Mouse (Mus musculus): ENCODE data around the gene Ttc7.

DNA sequence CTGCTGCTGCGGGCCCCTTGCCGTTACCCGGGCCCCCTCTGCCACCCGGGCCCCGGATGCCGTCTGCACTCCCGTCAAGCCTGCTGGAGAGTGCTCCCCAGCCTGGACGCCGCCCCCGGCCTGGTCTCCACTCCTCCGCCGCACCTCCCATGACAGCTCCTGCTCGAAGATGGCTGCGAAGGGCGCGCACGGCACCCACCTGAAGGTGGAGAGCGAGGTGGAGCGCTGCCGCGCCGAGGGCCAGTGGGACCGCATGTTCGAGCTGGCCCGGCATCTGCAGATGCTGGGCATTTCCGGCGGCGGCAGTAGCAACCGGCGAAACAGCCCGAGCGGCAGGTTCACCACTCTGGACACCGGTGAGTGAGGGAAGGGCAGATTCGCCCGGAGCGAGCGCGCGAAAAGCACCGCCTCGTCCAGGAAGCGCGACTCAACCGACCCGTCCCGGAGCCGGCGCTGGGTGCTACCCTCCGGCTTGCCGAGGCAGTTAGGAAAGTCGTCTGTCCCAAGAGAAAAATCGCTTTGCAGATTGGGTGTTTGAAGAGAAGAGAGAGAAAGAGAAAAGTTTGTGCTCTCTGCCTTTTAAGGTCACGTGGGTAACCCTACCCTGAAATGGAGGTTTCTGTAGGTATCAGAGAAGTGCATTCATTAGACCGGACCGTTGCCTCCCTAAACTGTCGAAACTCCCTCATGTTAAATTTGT is 519 bp downstream of the Ttc7 start:
- TF ChIP-seq CTCF (IDR thresholded peaks at IDR 0.05; ENCODE audit: low read depth) (0 out of 2 replicates have a peak, but pooled peaks have one; percentile 14), EP300 (IDR thresholded peaks at IDR 0.05; ENCODE audit: low read depth) (no peak)
